Mouse (Mus musculus) G1E (cell line): Measurements from ENCODE around the gene Plcd3. TPM values are rescaled to one million over a fixed set of nuclear protein-coding genes. Genes with fewer than 3 reads are reported as not detected.

Source experiments
- ATAC-seq: 2 replicates; pipeline ENCODE4 v1.8.0; 2016; ENCODE audit warnings: mild to moderate bottlenecking; ENCODE audit not compliant: insufficient number of reproducible peaks, poor library complexity, low FRiP score, severe bottlenecking; ENCODE audit errors: extremely low read depth
- DNase-seq: peaks from one replicate; pipeline ENCODE4 v3.0.0; 2012; ENCODE audit warnings: low spot score
- H3K27me3 ChIP-seq: 2 replicates; pipeline ENCODE4 v1.6.1; 2012; ENCODE audit warnings: mild to moderate bottlenecking, low read length, inconsistent platforms; ENCODE audit not compliant: insufficient read depth
- H3K36me3 ChIP-seq: replicated peaks from 2 replicates; pipeline ENCODE3; 2012; ENCODE audit warnings: mild to moderate bottlenecking, inconsistent platforms
- H3K4me1 ChIP-seq: 2 replicates; pipeline ENCODE4 v1.6.1; 2012; ENCODE audit warnings: low read depth, low read length, inconsistent platforms, mixed read lengths; ENCODE audit not compliant: insufficient read depth
- H3K4me3 ChIP-seq: 2 replicates; pipeline ENCODE4 v1.5.1; 2012; ENCODE audit warnings: low read depth, mild to moderate bottlenecking, inconsistent platforms, low read length, moderate library complexity, mixed read lengths
- H3K9me3 ChIP-seq: replicated peaks from 2 replicates; pipeline ENCODE4 v1.6.1; 2012; ENCODE audit warnings: inconsistent platforms
- CTCF ChIP-seq: IDR thresholded peaks from 2 replicates; pipeline ENCODE4 v1.5.1; 2012; ENCODE audit warnings: low read depth, low read length, inconsistent platforms, mixed read lengths
- GATA1 ChIP-seq: IDR thresholded peaks from 2 replicates; pipeline ENCODE4 v1.6.1; 2012; ENCODE audit warnings: borderline replicate concordance, low read length, inconsistent platforms, mixed read lengths
- GATA2 ChIP-seq: IDR thresholded peaks from 2 replicates; pipeline ENCODE4 v1.6.1; 2012; ENCODE audit warnings: low read depth, low read length, inconsistent platforms, borderline replicate concordance
- POLR2AphosphoS5 ChIP-seq: IDR thresholded peaks from 2 replicates; pipeline ENCODE4 v1.6.1; 2012; ENCODE audit warnings: low read depth, low read length, inconsistent platforms; ENCODE audit not compliant: insufficient replicate concordance
- TAL1 ChIP-seq: conservative IDR thresholded peaks from 2 replicates; pipeline ENCODE4 v1.6.1; 2012; ENCODE audit warnings: low read depth, low read length, inconsistent platforms, mixed read lengths
- polyA plus RNA-seq: library from polyadenylated mRNA; stranded (reverse); fragments of >175 nt; gene quantifications from 2 replicates; pipeline ENCODE4 v1.2.3, GENCODE M21; 2012
- total RNA-seq, 2 experiments: library from RNA; stranded (forward) in 1 of 2; stranded (reverse) in 1 of 2; fragments of 200-1000 nt in 1 of 2; fragments of >200 nt in 1 of 2; fragmentation: Nextera tagmentation in 1 of 2; gene quantifications; 2 replicates each; pipeline ENCODE4 v1.2.3; 2014 to 2017

Gene Plcd3
- total and polyA plus RNA-seq, 3 experiments = 0.11 TPM; not detected in 2

- TF ChIP-seq GATA1 (no peak), CTCF (no peak), POLR2AphosphoS5 (no peak), GATA2 (no peak), TAL1 (no peak)
- Histone ChIP-seq H3K4me3 (no peak overlapping the region), H3K27me3 (no peaks in the 10 kb centered on the region), H3K9me3 (no peaks in the 10 kb centered on the region), H3K36me3 (peaks cover 80% of the 10 kb centered on the region), H3K4me1 (peaks cover 5% of the 10 kb centered on the region)
- DNase-seq = no peak
- ATAC-seq = no peak
These were observed 55.2 kb downstream of the Plcd3 start for GRCm38 (mm10) chr11:103046286-103046685.

- DNase-seq = no peak
- peaks cover 79% of the 10 kb centered on the region for H3K36me3 ChIP-seq
- no peaks in the 10 kb centered on the region for H3K9me3 ChIP-seq
- peaks cover 24% of the 10 kb centered on the region for H3K4me1 ChIP-seq
- no peak for ATAC-seq
- no peaks in the 10 kb centered on the region for H3K27me3 ChIP-seq
- H3K4me3 ChIP-seq = no peak overlapping the region
- no peak for TF ChIP-seq GATA2
- no peak for TF ChIP-seq GATA1
These were observed 57.5 kb downstream of the Plcd3 start for GRCm38 (mm10) chr11:103043982-103044381.

- no peaks in the 10 kb centered on the region for H3K27me3 ChIP-seq
- ATAC-seq (no peak), DNase-seq (no peak)
- H3K36me3 ChIP-seq = peaks cover 90% of the 10 kb centered on the region
- H3K9me3 ChIP-seq = no peaks in the 10 kb centered on the region
- no peak for TF ChIP-seq GATA1
- TF ChIP-seq TAL1 = no peak
- no peak for TF ChIP-seq POLR2AphosphoS5
- no peak for TF ChIP-seq CTCF
- TF ChIP-seq GATA2 = no peak
- H3K4me1 ChIP-seq = peaks cover 33% of the 10 kb centered on the region
- H3K4me3 ChIP-seq = no peak overlapping the region
These were observed 58.6 kb downstream of the Plcd3 start for GRCm38 (mm10) chr11:103042828-103043227.

GRCm38 (mm10) chr11:103038037-103038436, 63.4 kb downstream of the Plcd3 start:
- Histone ChIP-seq H3K4me3 (no peak overlapping the region), H3K27me3 (no peaks in the 10 kb centered on the region), H3K36me3 (peaks cover 87% of the 10 kb centered on the region), H3K9me3 (no peaks in the 10 kb centered on the region), H3K4me1 (peaks cover 54% of the 10 kb centered on the region)
- ATAC-seq (no peak), DNase-seq (no peak)
- TF ChIP-seq TAL1 = no peak
- no peak for TF ChIP-seq GATA2
- no peak for TF ChIP-seq GATA1
- no peak for TF ChIP-seq CTCF
- no peak for TF ChIP-seq POLR2AphosphoS5

- TF ChIP-seq GATA1 (no peak), CTCF (no peak), POLR2AphosphoS5 (no peak), TAL1 (no peak), GATA2 (no peak)
- Histone ChIP-seq H3K27me3 (no peaks in the 10 kb centered on the region), H3K4me3 (no peak overlapping the region), H3K9me3 (no peaks in the 10 kb centered on the region), H3K36me3 (peaks cover 87% of the 10 kb centered on the region), H3K4me1 (peaks cover 61% of the 10 kb centered on the region)
- no peak for DNase-seq
- no peak for ATAC-seq
These were observed 64.5 kb downstream of the Plcd3 start for GRCm38 (mm10) chr11:103036881-103037465.

GRCm38 (mm10) chr11:103035007-103035406, 66.5 kb downstream of the Plcd3 start:
- DNase-seq = no peak
- TF ChIP-seq POLR2AphosphoS5 (no peak), GATA2 (no peak), GATA1 (no peak), CTCF (no peak), TAL1 (no peak)

GRCm38 (mm10) chr11:103033030-103033429, 68.4 kb downstream of the Plcd3 start:
- Histone ChIP-seq H3K9me3 (no peaks in the 10 kb centered on the region), H3K4me3 (no peak overlapping the region), H3K36me3 (peaks cover 73% of the 10 kb centered on the region), H3K4me1 (peaks cover 47% of the 10 kb centered on the region), H3K27me3 (no peaks in the 10 kb centered on the region)
- no peak for ATAC-seq
- no peak for DNase-seq
- TF ChIP-seq GATA1 (no peak), CTCF (no peak), POLR2AphosphoS5 (no peak), TAL1 (no peak), GATA2 (no peak)

More at GRCm38 (mm10) chr11:103035007-103035406, 66.5 kb downstream of the Plcd3 start:
- peaks cover 92% of the 10 kb centered on the region for H3K36me3 ChIP-seq
- H3K9me3 ChIP-seq = no peaks in the 10 kb centered on the region
- H3K4me1 ChIP-seq = peaks cover 58% of the 10 kb centered on the region
- H3K4me3 ChIP-seq = no peak overlapping the region
- ATAC-seq = no peak
- H3K27me3 ChIP-seq = no peaks in the 10 kb centered on the region
